Mouse (Mus musculus) limb, embryonic 14.5 days (tissue): ENCODE data around the gene Stim1. TPM values are rescaled to one million over a fixed set of nuclear protein-coding genes. Genes with fewer than 3 reads are reported as not detected.

Experiments used
- ATAC-seq: fragments of 200-750 bp; cut with Nextera tagmentation; 2 replicates; pipeline ENCODE4 v1.8.0; 2017; ENCODE audit warnings: low read depth, moderate number of reproducible peaks, moderate TSS enrichment; ENCODE audit not compliant: low FRiP score
- DNase-seq: peaks from one replicate; pipeline ENCODE4 v3.0.0-alpha.2; 2015; ENCODE audit warnings: low spot score
- H3K27ac ChIP-seq: fragments of 300-500 bp; sonication (generic); replicated peaks from 2 replicates; pipeline ENCODE4 v1.5.1; 2014; ENCODE audit warnings: low read depth, mild to moderate bottlenecking, low read length, moderate library complexity, mixed read lengths
- H3K27me3 ChIP-seq: fragments of 300-500 bp; sonication (generic); 2 replicates; pipeline ENCODE4 v1.6.1; 2014; ENCODE audit warnings: low read length, mixed read lengths; ENCODE audit not compliant: control insufficient read depth, insufficient read depth
- H3K36me3 ChIP-seq: fragments of 300-500 bp; sonication (generic); 2 replicates; pipeline ENCODE4 v1.6.1; 2014; ENCODE audit warnings: mild to moderate bottlenecking, low read length, moderate library complexity, mixed read lengths; ENCODE audit not compliant: control insufficient read depth, insufficient read depth
- H3K4me1 ChIP-seq: fragments of 300-500 bp; sonication (generic); 2 replicates; pipeline ENCODE4 v1.6.1; 2014; ENCODE audit warnings: antibody characterized with exemption, low read length, mixed read lengths; ENCODE audit not compliant: control insufficient read depth, insufficient read depth
- H3K4me2 ChIP-seq: fragments of 300-500 bp; sonication (generic); replicated peaks from 2 replicates; pipeline ENCODE4 v1.6.1; 2014; ENCODE audit warnings: low read depth, mild to moderate bottlenecking, low read length, moderate library complexity; ENCODE audit not compliant: severe bottlenecking
- H3K4me3 ChIP-seq: fragments of 300-500 bp; sonication (generic); replicated peaks from 2 replicates; pipeline ENCODE4 v1.5.1; 2014; ENCODE audit warnings: low read length
- H3K9ac ChIP-seq: fragments of 300-500 bp; sonication (generic); 2 replicates; pipeline ENCODE4 v1.6.1; 2014; ENCODE audit warnings: mild to moderate bottlenecking, low read depth, low read length, moderate library complexity; ENCODE audit not compliant: severe bottlenecking
- H3K9me3 ChIP-seq: fragments of 300-500 bp; sonication (generic); 2 replicates; pipeline ENCODE4 v1.6.1; 2016; ENCODE audit warnings: low read length; ENCODE audit not compliant: control insufficient read depth
- POLR2A ChIP-seq: fragments of 200-500 bp; IDR thresholded peaks from 2 replicates; pipeline ENCODE4 v1.8.0; 2012; ENCODE audit warnings: inconsistent platforms, mild to moderate bottlenecking, moderate library complexity, borderline replicate concordance; ENCODE audit not compliant: insufficient read depth, insufficient read length; ENCODE audit errors: extremely low read depth
- WGBS: fragments of 180-500 bp; shearing (Covaris S2); extraction: QIAGEN DNeasy Blood & Tissue Kit; methylation state at CpG from one replicate; pipeline ENCODE4 v1.1.7; 2014; 5-methylcytosine and 5-hydroxymethylcytosine counted together
- polyA plus RNA-seq, 2 experiments: library from polyadenylated mRNA; depleted of rRNA in 1 of 2; stranded (reverse) in 1 of 2; unstranded in 1 of 2; fragments of >200 nt; fragmentation: Nextera tagmentation in 1 of 2; extraction: Ambion mirVana in 1 of 2; gene quantifications; 2 replicates each; pipeline versions ENCODE4 v1.2.1 to v1.2.3; 2012 to 2014

Gene Stim1
- polyA plus RNA-seq, 2 experiments = 27.7 to 49.1 TPM

DNA sequence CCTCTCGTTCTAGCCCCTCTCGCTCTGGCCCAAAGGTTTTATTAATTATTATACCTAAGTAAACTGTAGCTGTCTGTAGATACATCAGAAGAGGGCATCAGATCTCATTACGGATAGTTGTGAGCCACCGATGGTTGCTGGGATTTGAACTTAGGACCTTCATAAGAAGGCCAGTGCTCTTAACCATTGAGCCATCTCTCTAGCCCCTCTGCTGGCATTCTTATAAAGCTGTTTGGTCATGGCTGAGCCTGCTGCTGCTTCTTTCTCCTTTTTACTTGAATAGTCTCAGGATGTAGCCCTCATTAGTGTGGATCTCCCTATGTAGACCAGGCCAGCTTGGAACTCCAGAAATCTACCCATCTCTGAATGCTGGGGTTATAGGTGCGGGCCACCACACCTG lies 69.7 kb downstream of the Stim1 start:
- no peaks in the 10 kb centered on the region for H3K36me3 ChIP-seq
- no peak for DNase-seq
- H3K27ac ChIP-seq = no peak overlapping the region
- H3K27me3 ChIP-seq = no peaks in the 10 kb centered on the region
- H3K4me3 ChIP-seq = no peak overlapping the region
- WGBS = 97% methylated on average over 5 of the region's 5 CpGs
- H3K9me3 ChIP-seq = no peaks in the 10 kb centered on the region
- H3K4me2 ChIP-seq = no peak overlapping the region
- ATAC-seq = no peak
- no peak overlapping the region for H3K9ac ChIP-seq
- no peak for TF ChIP-seq POLR2A
- no peaks in the 10 kb centered on the region for H3K4me1 ChIP-seq

DNA sequence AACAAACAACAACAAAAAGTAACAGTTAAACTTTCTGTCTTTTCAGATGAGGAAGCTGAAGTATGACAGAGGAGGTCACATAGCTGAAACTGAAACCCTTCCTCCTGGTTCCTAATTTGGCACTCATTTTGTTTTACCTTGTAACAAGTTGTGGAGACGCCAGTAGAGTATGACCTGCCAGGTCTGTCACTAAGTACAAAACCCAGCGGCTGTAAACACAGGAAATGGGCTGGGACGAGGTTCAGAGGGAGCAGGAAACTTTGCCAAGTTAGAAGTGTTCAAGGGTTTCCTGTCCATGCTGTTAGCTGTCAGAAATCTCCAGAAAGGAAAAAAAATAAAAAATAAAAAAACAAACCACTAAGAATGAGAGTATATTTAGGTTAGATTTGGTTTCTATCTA lies 70.3 kb downstream of the Stim1 start:
- no peaks in the 10 kb centered on the region for H3K9me3 ChIP-seq
- no peak overlapping the region for H3K27ac ChIP-seq
- TF ChIP-seq POLR2A = no peak
- H3K9ac ChIP-seq = no peak overlapping the region
- 18% methylated on average over 3 of the region's 3 CpGs for WGBS
- DNase-seq = no peak
- no peaks in the 10 kb centered on the region for H3K27me3 ChIP-seq
- no peak for ATAC-seq
- no peak overlapping the region for H3K4me3 ChIP-seq
- H3K4me1 ChIP-seq = no peaks in the 10 kb centered on the region
- no peak overlapping the region for H3K4me2 ChIP-seq
- H3K36me3 ChIP-seq = no peaks in the 10 kb centered on the region

GRCm38 (mm10) chr7:102338956-102339355 lies 71.3 kb downstream of the Stim1 start:
- H3K27me3 ChIP-seq = no peaks in the 10 kb centered on the region

GRCm38 (mm10) chr7:102345893-102346292 lies 78.3 kb downstream of the Stim1 start:
- 48% methylated on average over 2 of the region's 2 CpGs for WGBS

More at GRCm38 (mm10) chr7:102338956-102339355, 71.3 kb downstream of the Stim1 start:
- no peak for TF ChIP-seq POLR2A
- ATAC-seq = no peak
- Histone ChIP-seq H3K9me3 (no peaks in the 10 kb centered on the region), H3K4me1 (no peaks in the 10 kb centered on the region), H3K9ac (no peak overlapping the region), H3K4me3 (no peak overlapping the region), H3K4me2 (no peak overlapping the region), H3K27ac (no peak overlapping the region), H3K36me3 (no peaks in the 10 kb centered on the region)
- no peak for DNase-seq
- 87% methylated on average over 3 of the region's 3 CpGs for WGBS

DNA sequence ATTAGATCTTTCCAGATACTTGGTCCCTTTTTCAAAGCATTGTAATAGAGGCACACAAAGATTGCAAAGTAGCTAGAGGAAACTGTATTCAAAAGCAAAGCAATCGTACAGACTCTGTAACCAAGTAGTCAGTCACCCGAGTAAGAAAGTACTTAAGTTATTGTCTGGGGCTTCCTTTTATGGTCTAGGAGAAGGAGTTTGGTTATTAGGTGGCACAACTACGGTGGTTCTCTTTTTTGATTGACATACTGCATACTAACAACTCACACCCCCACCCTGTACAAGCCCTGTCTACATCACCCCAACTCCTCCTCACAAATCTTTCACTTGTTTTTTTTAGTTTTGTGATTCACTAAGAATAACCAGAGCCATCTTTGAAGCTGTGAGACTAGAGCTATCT lies 79.7 kb downstream of the Stim1 start:
- WGBS = 74% methylated on average over 3 of the region's 3 CpGs

More at GRCm38 (mm10) chr7:102345893-102346292, 78.3 kb downstream of the Stim1 start:
- no peak for TF ChIP-seq POLR2A
- no peak for ATAC-seq
- Histone ChIP-seq H3K27ac (no peak overlapping the region), H3K4me3 (no peak overlapping the region), H3K27me3 (no peaks in the 10 kb centered on the region), H3K9me3 (no peaks in the 10 kb centered on the region), H3K9ac (no peak overlapping the region), H3K4me2 (no peak overlapping the region), H3K4me1 (0 out of 2 replicates have a peak, but pooled peaks cover 4% of the 10 kb centered on the region), H3K36me3 (no peaks in the 10 kb centered on the region)
- peak; percentile 14 for DNase-seq

GRCm38 (mm10) chr7:102348681-102349080 lies 81.1 kb downstream of the Stim1 start:
- Histone ChIP-seq H3K4me2 (no peak overlapping the region), H3K36me3 (no peaks in the 10 kb centered on the region), H3K27ac (no peak overlapping the region), H3K4me3 (no peak overlapping the region), H3K9ac (no peak overlapping the region), H3K9me3 (no peaks in the 10 kb centered on the region), H3K4me1 (0 out of 2 replicates have a peak, but pooled peaks cover 4% of the 10 kb centered on the region), H3K27me3 (no peaks in the 10 kb centered on the region)
- ATAC-seq = no peak
- no peak for DNase-seq
- WGBS = 74% methylated on average over 2 of the region's 2 CpGs
- TF ChIP-seq POLR2A = no peak

More for the DNA sequence above, 79.7 kb downstream of the Stim1 start:
- no peaks in the 10 kb centered on the region for H3K36me3 ChIP-seq
- H3K9ac ChIP-seq = no peak overlapping the region
- no peak overlapping the region for H3K4me3 ChIP-seq
- TF ChIP-seq POLR2A = no peak
- ATAC-seq = no peak
- H3K9me3 ChIP-seq = no peaks in the 10 kb centered on the region
- H3K27ac ChIP-seq = no peak overlapping the region
- 0 out of 2 replicates have a peak, but pooled peaks cover 4% of the 10 kb centered on the region for H3K4me1 ChIP-seq
- no peaks in the 10 kb centered on the region for H3K27me3 ChIP-seq
- H3K4me2 ChIP-seq = no peak overlapping the region
- DNase-seq = no peak
